Mouse (Mus musculus) liver, embryonic 16.5 days (tissue): ENCODE results near the gene Zfp1. TPM values are rescaled to one million over a fixed set of nuclear protein-coding genes. Genes with fewer than 3 reads are reported as not detected.

Source experiments
- ATAC-seq: fragments of 200-750 bp; cut with Nextera tagmentation; 2 replicates; pipeline ENCODE4 v1.8.0; 2017; ENCODE audit warnings: low read depth, mild to moderate bottlenecking, moderate number of reproducible peaks, moderate library complexity
- H3K27ac ChIP-seq: fragments of 300-500 bp; sonication (generic); 2 replicates; pipeline ENCODE4 v1.5.1; 2014; ENCODE audit warnings: mild to moderate bottlenecking, low read length
- H3K27me3 ChIP-seq: fragments of 300-500 bp; sonication (generic); 2 replicates; pipeline ENCODE4 v1.6.1; 2014; ENCODE audit warnings: low read depth, low read length, mixed read lengths; ENCODE audit not compliant: control insufficient read depth, insufficient read depth
- H3K36me3 ChIP-seq: fragments of 300-500 bp; sonication (generic); 2 replicates; pipeline ENCODE4 v1.6.1; 2014; ENCODE audit warnings: mild to moderate bottlenecking; ENCODE audit not compliant: control insufficient read depth, insufficient read depth
- H3K4me1 ChIP-seq: fragments of 300-500 bp; sonication (generic); 2 replicates; pipeline ENCODE4 v1.6.1; 2014; ENCODE audit warnings: low read depth, low read length, mixed read lengths; ENCODE audit not compliant: control insufficient read depth
- H3K4me2 ChIP-seq: fragments of 300-500 bp; sonication (generic); 2 replicates; pipeline ENCODE4 v1.6.1; 2014; ENCODE audit warnings: low read depth, low read length, mixed read lengths
- H3K4me3 ChIP-seq: fragments of 300-500 bp; sonication (generic); 2 replicates; pipeline ENCODE4 v1.5.1; 2014; ENCODE audit warnings: low read depth, mild to moderate bottlenecking, low read length
- H3K9ac ChIP-seq: fragments of 300-500 bp; sonication (generic); 2 replicates; pipeline ENCODE4 v1.6.1; 2014; ENCODE audit warnings: low read depth, low read length
- H3K9me3 ChIP-seq: fragments of 300-500 bp; sonication (generic); replicated peaks from 2 replicates; pipeline ENCODE4 v1.6.1; 2016; ENCODE audit warnings: low read length; ENCODE audit not compliant: control insufficient read depth
- WGBS: fragments of 180-500 bp; shearing (Covaris S2); extraction: QIAGEN DNeasy Blood & Tissue Kit; methylation state at CpG from one replicate; pipeline ENCODE4 v1.1.7; 2014; ENCODE audit not compliant: insufficient replicate concordance; 5-methylcytosine and 5-hydroxymethylcytosine counted together
- polyA plus RNA-seq: library from polyadenylated mRNA; unstranded; fragments of >200 nt; fragmentation: Nextera tagmentation; extraction: Ambion mirVana; gene quantifications from 2 replicates; pipeline ENCODE4 v1.2.1, GENCODE M21; 2015

Zfp1 gene
- polyA plus RNA-seq, result 4.0 and 5.0 TPM in 2 replicates

DNA sequence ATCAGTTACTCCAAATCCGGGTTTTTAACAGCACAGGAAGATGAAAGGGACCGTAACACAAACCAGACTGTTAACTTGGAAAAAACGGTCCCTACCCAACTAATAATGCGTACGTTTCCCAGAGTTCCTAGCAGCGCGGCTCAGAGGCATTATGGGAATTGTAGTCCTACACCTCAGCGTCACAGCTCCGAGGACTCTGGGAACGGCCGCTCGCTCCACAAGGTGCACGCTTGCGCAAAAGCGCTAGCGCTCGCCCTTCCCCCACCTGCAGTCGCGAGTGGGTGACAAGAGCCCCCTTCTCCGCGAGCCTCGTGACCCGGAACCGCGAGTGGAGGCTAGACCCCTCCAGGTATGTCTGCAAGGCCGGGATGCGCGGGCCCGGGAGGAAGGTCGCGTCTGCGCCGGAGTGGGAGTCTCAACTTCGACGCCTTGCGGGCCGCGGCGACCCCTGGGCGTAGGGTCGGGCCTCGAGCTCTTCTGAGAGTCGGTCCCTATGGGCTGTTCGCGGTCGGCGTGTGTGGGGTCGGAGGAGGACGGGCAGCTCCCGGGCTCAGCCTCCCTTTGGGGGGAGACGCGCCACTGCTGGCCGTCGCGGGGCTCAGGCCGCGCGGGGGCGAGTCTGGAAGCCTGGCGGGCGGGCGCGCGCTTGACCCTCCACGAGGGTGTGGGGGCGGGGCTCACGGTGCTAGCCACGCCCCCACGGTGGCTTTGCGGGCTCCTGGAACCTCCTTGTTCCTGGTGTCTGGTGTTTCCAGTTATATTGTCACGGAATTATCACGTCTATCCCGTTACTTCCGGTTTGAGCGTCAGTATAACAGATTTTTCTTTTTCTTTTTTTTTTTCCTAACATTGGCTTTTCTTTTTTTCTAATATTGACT is at the start of gene Zfp1:
Gene Zfp1 (plus strand): TSS at position 138 of the 878 bp plus-strand sequence.
- no peaks in the 10 kb centered on the region for H3K27me3 ChIP-seq
- peaks cover 10% of the 10 kb centered on the region for H3K4me1 ChIP-seq
- ATAC-seq, result peak; percentile 94
- H3K27ac ChIP-seq, result peak within 1 kb of the TSS; percentile 97
- H3K9ac ChIP-seq, result peak within 1 kb of the TSS; percentile 89
- peak within 1 kb of the TSS; percentile 100 for H3K4me2 ChIP-seq
- H3K4me3 ChIP-seq, result peak within 1 kb of the TSS; percentile 92
- no peaks in the 10 kb centered on the region for H3K9me3 ChIP-seq
- under 1% methylated on average over 75 of the region's 75 CpGs for whole genome bisulfite sequencing
- no peaks in the 10 kb centered on the region for H3K36me3 ChIP-seq

DNA sequence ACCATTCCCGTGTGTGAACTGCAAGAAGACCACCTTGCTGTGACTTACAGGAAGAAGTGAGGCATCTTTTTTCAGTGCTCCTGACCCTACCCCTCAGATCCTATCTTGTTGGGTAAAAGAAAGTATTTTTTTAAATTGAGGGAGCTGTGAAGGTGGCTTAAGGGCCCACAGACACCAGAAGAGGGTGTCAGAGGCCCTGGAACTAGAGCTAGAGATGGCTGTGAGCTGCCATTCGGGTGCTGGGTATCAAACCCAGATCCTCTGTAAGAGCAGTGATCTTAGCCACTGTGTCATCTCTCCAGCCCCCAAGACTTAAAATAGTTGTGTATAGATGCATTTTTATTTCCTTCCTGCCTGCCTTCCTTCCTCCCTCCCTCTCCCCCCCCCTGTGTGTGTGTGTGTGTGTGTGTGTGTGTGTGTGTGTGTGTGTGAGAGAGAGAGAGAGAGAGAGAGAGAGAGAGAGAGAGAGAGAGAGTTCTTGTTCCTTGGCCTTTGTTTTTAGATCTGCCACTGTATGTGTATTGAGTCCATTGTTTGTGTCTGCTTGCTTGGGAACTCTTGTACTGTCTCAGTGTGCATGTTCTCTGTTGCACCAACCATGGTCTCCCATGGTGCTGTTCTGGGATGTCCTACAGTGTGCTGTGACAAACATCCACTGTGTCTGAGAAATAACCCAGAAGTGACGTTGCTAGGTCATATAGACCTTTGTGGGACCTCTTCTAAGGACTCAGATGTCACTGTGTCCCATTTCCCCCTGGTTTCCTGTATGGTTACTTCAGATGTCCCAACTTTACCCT is 49.0 kb upstream of the Zfp1 start:
- Histone ChIP-seq H3K4me2 (no peak overlapping the region), H3K36me3 (no peaks in the 10 kb centered on the region), H3K27ac (no peak overlapping the region), H3K9ac (no peak overlapping the region), H3K9me3 (no peaks in the 10 kb centered on the region), H3K4me1 (peaks cover 32% of the 10 kb centered on the region), H3K4me3 (no peak overlapping the region), H3K27me3 (no peaks in the 10 kb centered on the region)
- no peak for ATAC-seq
- WGBS, result 35% methylated on average over 3 of the region's 3 CpGs

DNA sequence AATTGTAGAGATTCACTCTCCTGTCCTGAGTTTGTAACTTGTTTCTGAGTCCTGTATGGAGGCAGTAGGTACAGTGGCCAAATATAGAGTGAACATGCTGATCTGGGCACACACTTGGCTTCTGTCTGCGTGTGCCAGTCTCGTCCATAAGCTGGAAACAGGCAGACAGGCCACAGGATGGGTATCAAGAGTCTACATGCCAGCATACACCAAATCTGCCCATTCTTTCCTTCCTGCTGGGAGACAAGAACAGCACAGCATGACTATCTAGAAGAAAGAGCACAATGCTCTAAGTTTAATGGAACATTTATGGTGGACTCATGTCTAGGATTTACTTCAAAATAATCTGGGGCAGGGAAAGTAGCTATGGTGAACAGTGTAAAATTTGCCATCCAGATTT is 48.2 kb upstream of the Zfp1 start:
- ATAC-seq, result no peak
- Histone ChIP-seq H3K4me1 (peaks cover 32% of the 10 kb centered on the region), H3K27ac (no peak overlapping the region), H3K9ac (no peak overlapping the region), H3K4me3 (no peak overlapping the region), H3K4me2 (no peak overlapping the region), H3K36me3 (no peaks in the 10 kb centered on the region), H3K9me3 (no peaks in the 10 kb centered on the region), H3K27me3 (no peaks in the 10 kb centered on the region)
- 54% methylated on average over 2 of the region's 2 CpGs for WGBS

DNA sequence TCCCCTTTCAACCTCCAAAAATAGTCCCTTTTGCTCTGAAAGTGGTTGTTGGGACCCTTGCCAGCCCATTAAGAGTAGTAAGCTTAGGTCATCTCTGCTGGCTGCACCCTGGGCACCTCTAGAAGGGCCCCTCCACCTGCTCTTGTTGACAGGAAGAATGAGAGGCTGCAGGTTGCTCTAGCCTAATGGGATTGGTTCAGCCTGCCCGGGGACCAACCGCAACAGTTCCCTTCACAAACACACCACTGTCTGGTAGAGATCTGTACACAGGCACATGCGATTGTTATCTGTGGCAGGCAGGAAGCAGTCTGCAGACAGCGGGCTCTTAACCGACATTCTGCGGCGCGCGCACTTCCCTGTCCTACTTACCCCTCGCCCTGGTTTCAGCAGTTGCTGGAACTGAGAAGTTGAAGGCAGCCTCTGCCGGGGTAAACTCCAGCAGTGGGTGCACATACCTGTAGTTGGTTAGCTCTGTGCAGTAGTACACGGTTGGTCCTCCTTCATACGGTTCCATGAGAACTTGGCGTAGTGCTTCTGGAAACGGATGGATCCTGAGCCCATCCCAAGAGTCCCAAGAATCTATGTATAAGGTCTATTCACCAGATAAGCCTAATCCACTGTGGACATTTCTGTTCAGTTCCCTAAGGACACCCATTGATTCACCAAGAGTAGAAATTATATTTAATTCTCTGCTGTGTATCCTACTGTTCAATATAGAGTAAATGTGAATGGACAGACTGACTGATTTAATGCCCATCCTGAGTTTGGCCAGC is 47.3 kb upstream of the Zfp1 start:
- ATAC-seq, result peak; percentile 83

DNA sequence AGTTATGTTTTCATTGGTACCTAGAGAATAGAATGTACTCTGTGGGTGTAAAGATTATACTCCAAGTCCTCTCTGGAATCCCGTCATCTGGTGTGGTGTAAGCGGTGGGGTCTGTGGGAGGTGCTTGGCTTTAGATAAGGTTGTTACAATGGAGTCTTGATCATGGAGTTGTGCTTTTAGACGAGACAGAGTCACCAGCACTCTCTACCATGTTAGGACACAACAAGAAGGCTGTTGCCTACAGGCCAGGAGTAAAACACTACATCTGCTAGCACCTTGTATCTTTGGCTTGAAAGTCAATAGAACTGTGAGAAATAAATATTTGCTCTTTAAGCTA is 46.7 kb upstream of the Zfp1 start:
- peaks cover 32% of the 10 kb centered on the region for H3K4me1 ChIP-seq
- H3K27ac ChIP-seq, result peak overlapping the region; percentile 29
- no peak overlapping the region for H3K9ac ChIP-seq
- 0 out of 2 replicates have a peak, but pooled peaks have one; percentile 19 for ATAC-seq
- 9% methylated on average over 3 of the region's 3 CpGs for WGBS
- no peaks in the 10 kb centered on the region for H3K9me3 ChIP-seq
- H3K4me3 ChIP-seq, result no peak overlapping the region
- peak overlapping the region; percentile 56; the same call in 1 of the 2 replicates for H3K4me2 ChIP-seq
- no peaks in the 10 kb centered on the region for H3K36me3 ChIP-seq
- H3K27me3 ChIP-seq, result no peaks in the 10 kb centered on the region

More for the DNA sequence above, 47.3 kb upstream of the Zfp1 start:
- H3K36me3 ChIP-seq, result no peaks in the 10 kb centered on the region
- H3K27me3 ChIP-seq, result no peaks in the 10 kb centered on the region
- peak overlapping the region; percentile 62; the same call in 1 of the 2 replicates for H3K27ac ChIP-seq
- H3K4me1 ChIP-seq, result peaks cover 32% of the 10 kb centered on the region
- H3K9me3 ChIP-seq, result no peaks in the 10 kb centered on the region
- WGBS, result 5% methylated on average over 15 of the region's 15 CpGs
- H3K4me2 ChIP-seq, result peak overlapping the region; percentile 56
- H3K9ac ChIP-seq, result 0 out of 2 replicates have a peak overlapping the region, but pooled peaks have one; percentile 11
- H3K4me3 ChIP-seq, result peak overlapping the region; percentile 39

DNA sequence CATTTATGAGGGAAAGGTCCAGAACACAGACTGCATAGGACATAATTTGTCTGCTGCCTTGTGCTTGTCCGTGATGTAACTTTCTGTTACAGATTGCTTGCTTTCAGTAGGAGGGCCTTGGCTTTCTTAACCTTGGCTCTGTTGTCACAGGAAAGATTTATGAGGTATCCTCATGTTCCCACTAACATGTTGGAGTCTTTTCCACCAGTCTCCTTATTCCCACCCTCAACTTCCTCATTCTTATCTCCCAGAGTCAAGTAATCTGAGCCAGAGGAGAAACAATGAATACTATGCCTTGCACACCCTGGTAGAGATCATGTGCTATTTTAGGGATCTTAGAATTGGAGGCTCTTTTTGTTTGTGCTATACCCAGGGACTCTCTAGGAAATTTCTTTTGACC is 45.9 kb upstream of the Zfp1 start:
- H3K4me3 ChIP-seq, result no peak overlapping the region
- 60% methylated on average over 1 of the region's 1 CpGs for WGBS
- H3K4me2 ChIP-seq, result no peak overlapping the region
- H3K9me3 ChIP-seq, result no peaks in the 10 kb centered on the region
- ATAC-seq, result no peak
- H3K36me3 ChIP-seq, result no peaks in the 10 kb centered on the region
- no peak overlapping the region for H3K9ac ChIP-seq
- peaks cover 32% of the 10 kb centered on the region for H3K4me1 ChIP-seq
- H3K27me3 ChIP-seq, result no peaks in the 10 kb centered on the region
- H3K27ac ChIP-seq, result peak overlapping the region; percentile 11; the same call in 1 of the 2 replicates

DNA sequence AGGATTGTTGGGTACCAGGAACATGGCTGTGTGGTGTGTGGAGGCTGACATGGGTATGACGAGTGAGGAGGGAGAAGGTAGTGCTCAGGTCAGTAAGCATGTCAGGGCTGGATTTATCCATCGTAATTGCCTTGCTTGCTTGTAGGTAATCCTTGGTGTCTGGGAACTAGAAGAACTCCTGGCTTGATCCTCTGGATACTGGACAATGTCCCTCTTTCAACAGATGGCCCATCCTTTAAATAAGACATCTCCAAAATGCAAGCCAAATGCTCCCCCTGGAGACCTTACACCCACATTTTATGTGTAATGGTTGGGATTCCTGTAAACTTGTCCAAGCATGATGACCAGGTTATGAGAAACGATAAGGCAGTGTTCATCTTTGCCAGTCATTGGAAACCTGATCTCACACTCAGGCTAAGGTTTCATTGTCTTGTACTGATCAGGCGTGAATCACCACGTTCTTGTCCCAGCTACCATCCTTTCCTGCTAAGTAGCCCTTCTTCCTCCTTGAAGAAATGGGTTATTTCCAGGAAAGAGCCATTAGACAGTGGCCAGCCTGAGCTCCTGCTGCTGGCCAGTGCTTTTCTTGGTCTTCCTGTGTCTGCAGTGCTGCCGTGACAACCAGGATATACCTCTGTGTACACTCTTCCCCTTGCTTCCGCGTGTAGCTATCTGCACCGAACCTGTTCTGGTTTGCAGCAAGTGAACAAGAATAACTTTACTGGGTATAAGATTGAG is 43.3 kb upstream of the Zfp1 start:
- peaks cover 22% of the 10 kb centered on the region for H3K4me1 ChIP-seq
- 44% methylated on average over 9 of the region's 9 CpGs for WGBS
- no peaks in the 10 kb centered on the region for H3K27me3 ChIP-seq
- no peak overlapping the region for H3K9ac ChIP-seq
- H3K36me3 ChIP-seq, result no peaks in the 10 kb centered on the region
- H3K9me3 ChIP-seq, result no peaks in the 10 kb centered on the region
- H3K4me2 ChIP-seq, result no peak overlapping the region
- H3K27ac ChIP-seq, result no peak overlapping the region
- no peak for ATAC-seq
- no peak overlapping the region for H3K4me3 ChIP-seq

DNA sequence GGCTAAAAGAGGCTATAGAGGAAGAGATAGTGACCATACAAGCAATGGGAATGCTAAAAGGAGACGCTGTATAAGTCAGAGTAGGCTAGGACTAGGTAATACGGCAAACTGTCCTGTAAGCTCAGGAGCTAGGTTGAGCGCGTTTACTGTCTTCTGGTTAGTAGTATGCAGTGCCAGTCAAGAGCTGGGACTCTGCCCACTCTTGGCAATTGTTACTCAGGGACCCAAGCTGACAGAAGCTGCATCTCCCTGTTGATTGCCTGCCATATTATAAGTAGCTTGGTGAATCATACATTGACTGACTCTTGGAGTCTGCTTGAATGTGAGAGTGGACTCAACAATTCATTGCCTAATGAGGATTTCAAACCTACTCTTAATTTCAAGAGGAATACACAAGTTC is 41.2 kb upstream of the Zfp1 start:
- Histone ChIP-seq H3K4me3 (no peak overlapping the region), H3K9me3 (no peaks in the 10 kb centered on the region), H3K36me3 (no peaks in the 10 kb centered on the region), H3K9ac (no peak overlapping the region), H3K4me2 (no peak overlapping the region), H3K27me3 (no peaks in the 10 kb centered on the region), H3K27ac (no peak overlapping the region), H3K4me1 (peaks cover 8% of the 10 kb centered on the region)
- no peak for ATAC-seq
- 80% methylated on average over 4 of the region's 4 CpGs for WGBS
